Mouse (Mus musculus) G1E (cell line): ENCODE results near the gene Slc9c1. TPM values are rescaled to one million over a fixed set of nuclear protein-coding genes. Genes with fewer than 3 reads are reported as not detected.

Source experiments
- ATAC-seq: 2 replicates; pipeline ENCODE4 v1.8.0; 2016; ENCODE audit warnings: mild to moderate bottlenecking; ENCODE audit not compliant: insufficient number of reproducible peaks, poor library complexity, low FRiP score, severe bottlenecking; ENCODE audit errors: extremely low read depth
- DNase-seq: peaks from one replicate; pipeline ENCODE4 v3.0.0; 2012; ENCODE audit warnings: low spot score
- H3K27me3 ChIP-seq: 2 replicates; pipeline ENCODE4 v1.6.1; 2012; ENCODE audit warnings: mild to moderate bottlenecking, low read length, inconsistent platforms; ENCODE audit not compliant: insufficient read depth
- H3K36me3 ChIP-seq: replicated peaks from 2 replicates; pipeline ENCODE3; 2012; ENCODE audit warnings: mild to moderate bottlenecking, inconsistent platforms
- H3K4me1 ChIP-seq: 2 replicates; pipeline ENCODE4 v1.6.1; 2012; ENCODE audit warnings: low read depth, low read length, inconsistent platforms, mixed read lengths; ENCODE audit not compliant: insufficient read depth
- H3K4me3 ChIP-seq: 2 replicates; pipeline ENCODE4 v1.5.1; 2012; ENCODE audit warnings: low read depth, mild to moderate bottlenecking, inconsistent platforms, low read length, moderate library complexity, mixed read lengths
- H3K9me3 ChIP-seq: replicated peaks from 2 replicates; pipeline ENCODE4 v1.6.1; 2012; ENCODE audit warnings: inconsistent platforms
- CTCF ChIP-seq: IDR thresholded peaks from 2 replicates; pipeline ENCODE4 v1.5.1; 2012; ENCODE audit warnings: low read depth, low read length, inconsistent platforms, mixed read lengths
- GATA1 ChIP-seq: IDR thresholded peaks from 2 replicates; pipeline ENCODE4 v1.6.1; 2012; ENCODE audit warnings: borderline replicate concordance, low read length, inconsistent platforms, mixed read lengths
- GATA2 ChIP-seq: IDR thresholded peaks from 2 replicates; pipeline ENCODE4 v1.6.1; 2012; ENCODE audit warnings: low read depth, low read length, inconsistent platforms, borderline replicate concordance
- POLR2AphosphoS5 ChIP-seq: IDR thresholded peaks from 2 replicates; pipeline ENCODE4 v1.6.1; 2012; ENCODE audit warnings: low read depth, low read length, inconsistent platforms; ENCODE audit not compliant: insufficient replicate concordance
- TAL1 ChIP-seq: conservative IDR thresholded peaks from 2 replicates; pipeline ENCODE4 v1.6.1; 2012; ENCODE audit warnings: low read depth, low read length, inconsistent platforms, mixed read lengths
- polyA plus RNA-seq: library from polyadenylated mRNA; stranded (reverse); fragments of >175 nt; gene quantifications from 2 replicates; pipeline ENCODE4 v1.2.3, GENCODE M21; 2012
- total RNA-seq, 2 experiments: library from RNA; stranded (forward) in 1 of 2; stranded (reverse) in 1 of 2; fragments of 200-1000 nt in 1 of 2; fragments of >200 nt in 1 of 2; fragmentation: Nextera tagmentation in 1 of 2; gene quantifications; 2 replicates each; pipeline ENCODE4 v1.2.3; 2014 to 2017

Gene Slc9c1
- total and polyA plus RNA-seq, 3 experiments: not detected

DNA sequence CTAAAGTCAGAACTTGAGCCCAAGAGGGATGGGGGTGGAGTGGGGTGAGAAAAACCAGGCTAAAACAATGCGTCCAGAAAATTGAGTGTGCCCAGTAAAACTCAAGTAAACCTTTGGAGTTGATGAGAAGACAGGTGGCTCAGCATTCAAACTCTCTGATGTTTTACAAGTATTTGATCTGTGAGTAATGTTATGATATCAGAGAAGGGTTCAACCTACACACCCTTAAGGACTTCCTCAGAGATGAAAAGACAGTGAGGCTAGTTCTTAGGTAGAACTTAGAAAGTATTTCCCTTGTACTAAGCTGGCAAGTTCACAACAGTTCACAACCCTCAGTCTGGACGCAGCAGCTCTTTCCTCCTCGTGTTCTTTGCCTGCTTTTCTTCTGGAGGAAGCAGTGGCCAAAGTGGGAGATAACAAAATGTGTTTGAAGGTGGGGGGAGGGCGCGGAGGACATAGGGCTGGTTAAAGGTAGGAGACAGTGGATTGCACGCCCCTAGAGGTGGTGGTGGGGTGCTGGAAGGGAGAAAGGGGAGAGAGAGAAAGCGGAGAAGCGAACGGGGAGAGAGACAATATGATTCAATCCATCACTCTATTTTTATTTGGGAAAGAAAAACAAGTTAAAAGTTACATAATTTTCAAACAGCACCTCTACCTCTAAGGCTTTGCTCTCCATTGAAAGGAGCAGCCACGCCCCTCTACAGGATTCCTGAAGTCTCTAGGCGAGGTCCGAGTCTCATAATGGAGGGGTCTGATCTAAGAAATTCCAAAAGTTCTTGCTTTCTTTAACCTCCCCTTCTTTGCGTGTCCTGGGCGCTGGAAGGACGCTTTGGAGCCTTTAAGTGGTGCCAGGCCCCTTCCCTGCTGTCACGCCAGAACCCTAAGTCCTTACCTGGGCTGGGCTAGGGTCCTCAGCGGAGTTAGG, 118.2 kb downstream of the Slc9c1 start:
- TF ChIP-seq GATA2: no peak
- TF ChIP-seq CTCF: no peak
- TF ChIP-seq TAL1: no peak
- TF ChIP-seq GATA1: no peak
- no peaks in the 10 kb centered on the region for H3K36me3 ChIP-seq
- H3K27me3 ChIP-seq: peaks cover 7% of the 10 kb centered on the region; the same call in 1 of the 2 replicates
- H3K4me3 ChIP-seq: no peak overlapping the region
- DNase-seq (no peak), ATAC-seq (no peak)
- no peaks in the 10 kb centered on the region for H3K4me1 ChIP-seq
- H3K9me3 ChIP-seq: no peaks in the 10 kb centered on the region

DNA sequence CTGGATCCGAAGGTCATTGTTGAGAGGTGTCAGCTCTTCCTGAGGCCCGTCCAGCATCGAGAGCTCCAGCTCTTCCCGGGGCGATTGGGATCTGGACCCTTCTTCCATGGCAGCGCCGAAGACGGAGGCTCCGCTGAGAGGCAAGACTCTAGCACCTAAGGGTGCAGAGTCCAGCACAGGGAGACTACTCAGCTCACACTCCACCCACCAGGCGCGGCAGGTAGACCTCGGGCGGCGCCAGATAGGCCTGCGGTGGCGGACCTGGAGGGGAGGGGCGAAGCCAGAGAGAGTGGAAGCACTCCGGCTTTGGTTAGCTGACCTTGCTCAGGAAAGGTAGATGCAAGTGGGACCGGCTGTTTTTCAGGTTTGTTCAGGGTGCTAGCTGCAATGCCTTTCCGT, 118.8 kb downstream of the Slc9c1 start, which contains the start of gene BC016579:
Gene BC016579, minus strand, starts transcription at position 135 of the 399 bp plus-strand sequence.
- no peaks in the 10 kb centered on the region for H3K36me3 ChIP-seq
- TF ChIP-seq TAL1 (no peak), GATA2 (no peak), GATA1 (no peak), CTCF (no peak), POLR2AphosphoS5 (no peak)
- ATAC-seq (no peak), DNase-seq (no peak)
- no peaks in the 10 kb centered on the region for H3K4me1 ChIP-seq
- no peak within 1 kb of the TSS for H3K4me3 ChIP-seq
- peaks cover 7% of the 10 kb centered on the region; the same call in 1 of the 2 replicates for H3K27me3 ChIP-seq
- no peaks in the 10 kb centered on the region for H3K9me3 ChIP-seq

DNA sequence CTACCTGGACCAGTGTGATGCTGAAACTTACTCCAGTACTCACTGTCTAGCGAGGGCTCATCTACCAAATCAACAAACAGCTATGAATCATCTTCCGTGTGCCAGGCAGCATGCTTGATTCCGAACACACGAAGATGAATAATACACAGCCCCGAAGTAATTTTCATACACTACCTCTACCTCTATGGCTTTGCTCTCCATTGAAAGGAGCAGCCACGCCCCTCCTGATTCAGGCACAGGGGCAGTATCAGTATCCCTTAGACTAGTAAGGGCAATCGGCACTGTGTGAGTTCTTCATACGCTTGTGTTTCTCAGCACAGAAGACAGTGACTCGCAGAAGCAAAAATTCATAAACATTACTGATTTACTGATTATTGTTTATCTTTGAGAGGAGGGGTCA, 119.4 kb downstream of the Slc9c1 start:
- Histone ChIP-seq H3K4me1 (no peaks in the 10 kb centered on the region), H3K36me3 (no peaks in the 10 kb centered on the region), H3K9me3 (no peaks in the 10 kb centered on the region), H3K4me3 (no peak overlapping the region), H3K27me3 (peaks cover 7% of the 10 kb centered on the region; the same call in 1 of the 2 replicates)
- DNase-seq (no peak), ATAC-seq (no peak)
- TF ChIP-seq CTCF: no peak
- no peak for TF ChIP-seq POLR2AphosphoS5
- no peak for TF ChIP-seq GATA1
- no peak for TF ChIP-seq GATA2
- TF ChIP-seq TAL1: no peak

Other genes starting within 250 kb of the Slc9c1 start
- not detected in 2 replicates for gene Cd200, start 126.3 kb upstream of the Slc9c1 start, total RNA-seq (2014; fragmentation: Nextera tagmentation)
- gene Cd200, start 126.3 kb upstream of the Slc9c1 start, total RNA-seq (2017): not detected in 2 replicates
- not detected in 2 replicates for gene Cd200, start 126.3 kb upstream of the Slc9c1 start, polyA plus RNA-seq
- not detected in 2 replicates for gene Gm609, start 42.3 kb upstream of the Slc9c1 start, total RNA-seq (2014; fragmentation: Nextera tagmentation)
- 0.12 and 0.22 TPM in 2 replicates for gene Gm609, start 42.3 kb upstream of the Slc9c1 start, total RNA-seq (2017)
- not detected in 2 replicates for gene Gm609, start 42.3 kb upstream of the Slc9c1 start, polyA plus RNA-seq
- not detected in 2 replicates for gene Gm17783, start 3.3 kb upstream of the Slc9c1 start, total RNA-seq (2014; fragmentation: Nextera tagmentation)
- 0.12 TPM in 1 of 2 replicates, not detected in the other for gene Gm17783, start 3.3 kb upstream of the Slc9c1 start, total RNA-seq (2017)
- not detected in 2 replicates for gene Gm17783, start 3.3 kb upstream of the Slc9c1 start, polyA plus RNA-seq
- gene Gcsam, start 75.1 kb downstream of the Slc9c1 start, total RNA-seq (2014; fragmentation: Nextera tagmentation): 0.53 TPM in 1 of 2 replicates, not detected in the other
- gene Gcsam, start 75.1 kb downstream of the Slc9c1 start, total RNA-seq (2017): 0.49 and 0.52 TPM in 2 replicates
- gene Gcsam, start 75.1 kb downstream of the Slc9c1 start, polyA plus RNA-seq: not detected in 2 replicates
- gene BC016579, start 118.8 kb downstream of the Slc9c1 start, total RNA-seq (2014; fragmentation: Nextera tagmentation): not detected in 2 replicates
- 0.12 and 0.16 TPM in 2 replicates for gene BC016579, start 118.8 kb downstream of the Slc9c1 start, total RNA-seq (2017)
- gene BC016579, start 118.8 kb downstream of the Slc9c1 start, polyA plus RNA-seq: not detected in 2 replicates
- gene Tmprss7, start 158.3 kb downstream of the Slc9c1 start, total RNA-seq (2014; fragmentation: Nextera tagmentation): not detected in 2 replicates
- gene Tmprss7, start 158.3 kb downstream of the Slc9c1 start, total RNA-seq (2017): 1.8 and 2.1 TPM in 2 replicates
- gene Tmprss7, start 158.3 kb downstream of the Slc9c1 start, polyA plus RNA-seq: not detected in 2 replicates
- not detected in 2 replicates for gene Tagln3, start 189.3 kb downstream of the Slc9c1 start, total RNA-seq (2014; fragmentation: Nextera tagmentation)
- not detected in 2 replicates for gene Tagln3, start 189.3 kb downstream of the Slc9c1 start, total RNA-seq (2017)
- not detected in 2 replicates for gene Tagln3, start 189.3 kb downstream of the Slc9c1 start, polyA plus RNA-seq
- gene Abhd10, start 207.6 kb downstream of the Slc9c1 start, total RNA-seq (2014; fragmentation: Nextera tagmentation): 15.4 and 23.9 TPM in 2 replicates
- 16.3 and 17.0 TPM in 2 replicates for gene Abhd10, start 207.6 kb downstream of the Slc9c1 start, total RNA-seq (2017)
- 4.0 and 4.8 TPM in 2 replicates for gene Abhd10, start 207.6 kb downstream of the Slc9c1 start, polyA plus RNA-seq